33 mouse cellular contexts compared by ENCODE assay signal in genomic region chr6:5360402-5360801, GRCm38 (mm10). TPM values are rescaled to one million over a fixed set of nuclear protein-coding genes. Genes with fewer than 3 reads are reported as not detected.
DNase-seq lines count a peak whose midpoint lies in the region; ATAC-seq lines count a peak whose summit lies in the region.
"Had no signal": no experiment of that assay in that cellular context is flagged by ENCODE, and none has a peak within 500 bp of the region (broad histone marks: within the 10 kb centered on the region; RNA-seq: fewer than 3 reads in every experiment).

No protein-coding gene starts in this region.

- no peaks in the 10 kb centered on the region for H3K27me3 ChIP-seq in liver, embryonic 13.5 days
- H3K27me3 ChIP-seq: embryonic facial prominence, embryonic 13.5 days; forebrain, embryonic 13.5 days; heart, embryonic 15.5 days; hindbrain, embryonic 13.5 days; limb, embryonic 15.5 days; lung, embryonic 15.5 days; midbrain, embryonic 12.5 days; neural tube, embryonic 12.5 days; Patski had no signal

- DNase-seq in MEL-GATA-1-ER (ENCODE audit: extremely low read depth, low read depth), result peak; percentile 76
- peak; percentile 23 for DNase-seq in c-Kit-positive CD71-positive TER-119-positive erythroid progenitor cells, embryonic 14.5 days (ENCODE audit: low spot score)
- no peak for DNase-seq in liver, embryonic 13.5 days
- DNase-seq in embryo, embryonic 10.5 days (ENCODE audit: low spot score), result no peak
- no peak for DNase-seq in kidney, postnatal 14 days
- no peak for DNase-seq in urinary bladder, adult 18-20 months (ENCODE audit: low spot score in 2 of 2)
- DNase-seq: adrenal gland, postnatal 10 days; B cell, adult 2 months; cerebellum, adult 2 months; cerebellum, postnatal 14 days; gastrocnemius, postnatal 14 days; kidney, adult 11 months; kidney, postnatal 36 days; left cerebral cortex, postnatal 4 days; right cerebral cortex, adult 18-20 months; right cerebral cortex, postnatal 4 days; thymus, adult 18-20 months; thymus, postnatal 36 days had no signal

- ATAC-seq in liver, embryonic 13.5 days (ENCODE audit: low read depth), result peak; percentile 87
- ATAC-seq in megakaryocyte progenitor cell, adult 5-6 weeks (replicated peaks; ENCODE audit: poor library complexity), result peak; percentile 81
- ATAC-seq: forebrain, embryonic 13.5 days; Patski had no signal

- H3K9ac ChIP-seq in liver, embryonic 13.5 days, result no peak overlapping the region
- H3K9ac ChIP-seq: embryonic facial prominence, embryonic 13.5 days; forebrain, embryonic 13.5 days; heart, embryonic 15.5 days; hindbrain, embryonic 13.5 days; limb, embryonic 15.5 days; lung, embryonic 15.5 days; midbrain, embryonic 12.5 days; neural tube, embryonic 12.5 days had no signal

- peaks cover 17% of the 10 kb centered on the region for H3K4me1 ChIP-seq in liver, embryonic 13.5 days (replicated peaks)
- H3K4me1 ChIP-seq: embryonic facial prominence, embryonic 13.5 days; forebrain, embryonic 13.5 days; heart, embryonic 10.5 days; heart, embryonic 15.5 days; hindbrain, embryonic 13.5 days; limb, embryonic 15.5 days; lung, embryonic 15.5 days; midbrain, embryonic 12.5 days; neural tube, embryonic 12.5 days had no signal

- no peaks in the 10 kb centered on the region for H3K36me3 ChIP-seq in liver, embryonic 13.5 days
- H3K36me3 ChIP-seq: embryonic facial prominence, embryonic 13.5 days; heart, embryonic 10.5 days; heart, embryonic 15.5 days; hindbrain, embryonic 13.5 days; limb, embryonic 15.5 days; lung, embryonic 15.5 days; midbrain, embryonic 12.5 days; neural tube, embryonic 12.5 days had no signal

- H3K4me3 ChIP-seq in liver, embryonic 13.5 days (replicated peaks), result no peak overlapping the region
- H3K4me3 ChIP-seq: embryonic facial prominence, embryonic 13.5 days; erythroblast, embryonic 14.5 days; forebrain, embryonic 13.5 days; heart, embryonic 10.5 days; heart, embryonic 15.5 days; hindbrain, embryonic 13.5 days; limb, embryonic 15.5 days; lung, embryonic 15.5 days; midbrain, embryonic 12.5 days; myocyte; neural tube, embryonic 12.5 days had no signal

- no peaks in the 10 kb centered on the region for H3K9me3 ChIP-seq in liver, embryonic 13.5 days (replicated peaks)
- H3K9me3 ChIP-seq: embryonic facial prominence, embryonic 13.5 days; forebrain, embryonic 13.5 days; heart, embryonic 10.5 days; heart, embryonic 15.5 days; hindbrain, embryonic 13.5 days; limb, embryonic 15.5 days; lung, embryonic 15.5 days; midbrain, embryonic 12.5 days; neural tube, embryonic 12.5 days had no signal

- 41% methylated on average over 5 of the region's 5 CpGs for WGBS in liver, embryonic 13.5 days (ENCODE audit: insufficient replicate concordance)

- H3K4me2 ChIP-seq in liver, embryonic 13.5 days, result no peak overlapping the region
- H3K4me2 ChIP-seq: embryonic facial prominence, embryonic 13.5 days; forebrain, embryonic 13.5 days; heart, embryonic 15.5 days; hindbrain, embryonic 13.5 days; limb, embryonic 15.5 days; lung, embryonic 15.5 days; midbrain, embryonic 12.5 days; neural tube, embryonic 12.5 days had no signal

- no peak overlapping the region for H3K27ac ChIP-seq in liver, embryonic 13.5 days
- H3K27ac ChIP-seq: embryonic facial prominence, embryonic 13.5 days; forebrain, embryonic 13.5 days; heart, embryonic 10.5 days; heart, embryonic 15.5 days; hindbrain, embryonic 13.5 days; limb, embryonic 15.5 days; lung, embryonic 15.5 days; midbrain, embryonic 12.5 days; neural tube, embryonic 12.5 days; stomach, postnatal 0 days had no signal

RNA-seq across cellular contexts. Expression of gene Asb4, which starts 22.8 kb away (rescaled TPM):
- polyA plus RNA-seq in liver, embryonic 13.5 days (2015; fragmentation: Nextera tagmentation; extraction: Ambion mirVana), result 12.3 and 15.4 TPM in 2 replicates
- total RNA-seq in megakaryocyte progenitor cell, adult 5-6 weeks (2015), result 0.07 TPM in 1 of 2 replicates, not detected in the other
- total RNA-seq in megakaryocyte progenitor cell, adult 5-6 weeks (2017), result 0.14 TPM in 1 of 2 replicates, not detected in the other
- total RNA-seq: granulocyte monocyte progenitor cell, adult 5-6 weeks had no signal
- polyA plus RNA-seq: erythroblast, embryonic 14.5 days; Patski had no signal

Comparison
In these comparisons a context has a peak if more than half of its experiments do, and no peak if none do; other contexts are left out.
1. DNase-seq: peak in MEL-GATA-1-ER (single experiment) and c-Kit-positive CD71-positive TER-119-positive erythroid progenitor cells, embryonic 14.5 days (single experiment); none in liver, embryonic 13.5 days (single experiment), embryo, embryonic 10.5 days (single experiment), kidney, postnatal 14 days (single experiment) and urinary bladder, adult 18-20 months (0 of 2).